Mouse (Mus musculus) leukemia stem cell, adult 10-12 weeks (primary cell): ENCODE data around the gene Cntn5. TPM values are rescaled to one million over a fixed set of nuclear protein-coding genes. Genes with fewer than 3 reads are reported as not detected.

ENCODE experiments used
- polyA plus RNA-seq: library from polyadenylated mRNA; stranded (reverse); fragments of >175 nt; gene quantifications from 2 replicates; pipeline ENCODE4 v1.2.3, GENCODE M21; 2012; ENCODE audit warnings: low replicate concordance

Gene Cntn5
- not detected in 2 replicates for polyA plus RNA-seq

DNA sequence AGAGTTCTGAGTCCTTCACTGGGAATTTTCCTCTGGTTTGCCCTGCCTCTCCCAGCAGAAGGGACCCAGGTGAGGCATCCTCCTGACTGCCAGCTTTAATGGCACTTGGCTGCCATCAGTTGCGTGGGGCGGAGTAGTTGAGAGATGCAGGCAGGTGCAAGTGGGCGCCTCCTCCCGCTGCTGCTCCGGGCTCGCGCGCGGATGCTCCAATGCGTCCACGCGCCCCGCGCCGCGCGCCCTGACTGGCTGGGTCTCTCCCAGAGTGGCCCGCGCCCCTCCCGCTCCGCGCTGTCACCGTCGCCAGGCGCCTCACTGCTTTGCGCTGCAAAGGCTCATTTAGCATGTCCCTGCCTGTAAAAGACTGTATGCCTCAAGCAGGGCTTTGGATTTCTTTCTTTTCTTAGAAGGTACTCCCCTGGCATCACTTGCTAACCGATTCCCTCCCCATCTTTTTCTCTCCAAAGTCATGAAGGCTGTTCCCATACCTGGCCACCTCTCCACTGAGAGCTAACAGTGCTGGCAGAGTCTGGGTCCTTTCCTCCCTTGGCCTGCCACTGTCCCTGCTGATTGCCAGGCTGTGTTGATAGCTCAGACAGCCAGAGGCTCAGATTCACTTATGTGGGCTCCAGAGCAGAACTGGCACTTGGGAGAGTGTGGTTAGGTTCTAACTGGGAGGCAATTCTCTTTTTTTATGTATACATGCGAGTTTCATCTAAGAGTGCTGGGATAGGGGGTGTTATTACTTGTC lies at the start of gene Cntn5:
Gene Cntn5 (minus strand): TSS at position 160 of the 748 bp plus-strand sequence.

